Mouse (Mus musculus) right cerebral cortex, adult 18-20 months (tissue): Measurements from ENCODE around the gene 9230102O04Rik.

Source experiments
- DNase-seq: peaks from one replicate; pipeline ENCODE4 v3.0.0; 2022; ENCODE audit warnings: mixed read lengths

Gene 9230102O04Rik

DNA sequence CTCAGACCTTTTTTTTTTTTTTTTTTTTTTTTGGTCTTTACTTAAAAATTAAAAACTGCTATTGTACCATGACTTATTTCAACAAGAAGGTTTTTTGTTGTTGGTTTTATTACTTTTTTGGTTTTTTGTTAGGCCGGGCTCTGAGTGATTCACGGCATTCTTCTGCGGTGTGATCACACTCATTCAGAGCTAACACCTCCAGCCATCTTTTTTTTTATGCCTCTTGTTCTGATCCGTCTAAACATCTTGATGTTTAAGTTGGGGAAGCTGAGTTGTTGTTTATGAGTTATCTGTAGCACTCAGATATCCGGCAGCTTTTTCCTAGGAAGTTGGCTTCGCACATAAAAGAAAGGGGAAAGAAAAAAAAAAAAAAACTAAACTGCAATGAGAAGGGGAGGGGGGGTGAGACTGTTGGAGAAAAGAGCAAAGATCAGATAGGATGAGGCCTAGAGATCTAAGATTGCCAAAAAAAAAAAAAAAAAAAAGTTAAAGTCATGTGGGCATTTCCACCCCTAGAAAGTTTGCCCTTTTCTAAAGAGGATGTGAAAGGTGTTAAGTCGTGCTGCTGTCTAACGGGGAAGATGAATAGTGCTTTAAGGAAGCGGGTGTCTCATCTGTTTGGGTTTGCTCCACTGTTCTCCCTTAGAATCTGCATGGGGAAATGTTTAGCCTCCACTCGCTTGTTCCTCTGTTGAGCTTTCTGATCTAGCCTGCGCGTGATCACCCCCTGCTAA lies 22.1 kb downstream of the 9230102O04Rik start:
- DNase-seq = no peak

DNA sequence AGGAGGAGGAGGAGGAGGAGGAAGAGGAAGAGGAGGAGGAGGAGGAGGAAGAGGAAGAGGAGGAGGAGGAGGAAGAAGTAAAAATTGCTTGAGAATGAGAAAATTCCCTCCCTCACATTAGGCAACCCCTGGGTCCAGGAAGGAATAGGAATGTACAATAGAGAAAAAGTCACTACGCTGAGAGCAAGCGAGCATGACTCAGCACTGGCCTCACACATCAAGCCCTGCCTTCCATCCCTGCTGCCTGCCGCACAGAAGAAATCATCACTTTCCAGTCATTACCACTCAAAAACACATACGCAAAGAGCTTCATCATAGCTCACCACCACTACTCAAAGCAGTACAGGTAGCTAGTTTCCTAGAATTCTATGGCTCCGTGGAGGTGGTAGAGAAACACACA lies 28.6 kb downstream of the 9230102O04Rik start:
- no peak for DNase-seq

DNA sequence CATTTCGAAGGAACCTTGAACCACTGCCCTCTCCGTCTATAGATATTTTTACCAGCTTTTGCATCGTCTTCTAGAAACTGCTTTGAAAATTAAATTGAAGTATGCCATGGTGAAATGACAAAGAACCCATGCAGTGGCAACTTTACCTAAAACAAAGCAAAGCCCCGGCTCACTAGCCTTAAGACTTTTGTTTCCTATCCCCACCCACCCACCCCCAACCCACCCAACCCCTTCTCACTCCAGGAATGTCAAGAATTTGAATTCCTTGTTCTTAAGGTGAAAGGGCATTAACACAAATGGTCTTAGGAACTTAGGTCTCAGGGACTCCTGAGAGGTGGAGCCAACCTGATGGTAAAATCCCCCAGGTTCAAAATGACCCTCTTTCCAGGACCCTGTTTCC lies 33.5 kb downstream of the 9230102O04Rik start:
- no peak for DNase-seq

DNA sequence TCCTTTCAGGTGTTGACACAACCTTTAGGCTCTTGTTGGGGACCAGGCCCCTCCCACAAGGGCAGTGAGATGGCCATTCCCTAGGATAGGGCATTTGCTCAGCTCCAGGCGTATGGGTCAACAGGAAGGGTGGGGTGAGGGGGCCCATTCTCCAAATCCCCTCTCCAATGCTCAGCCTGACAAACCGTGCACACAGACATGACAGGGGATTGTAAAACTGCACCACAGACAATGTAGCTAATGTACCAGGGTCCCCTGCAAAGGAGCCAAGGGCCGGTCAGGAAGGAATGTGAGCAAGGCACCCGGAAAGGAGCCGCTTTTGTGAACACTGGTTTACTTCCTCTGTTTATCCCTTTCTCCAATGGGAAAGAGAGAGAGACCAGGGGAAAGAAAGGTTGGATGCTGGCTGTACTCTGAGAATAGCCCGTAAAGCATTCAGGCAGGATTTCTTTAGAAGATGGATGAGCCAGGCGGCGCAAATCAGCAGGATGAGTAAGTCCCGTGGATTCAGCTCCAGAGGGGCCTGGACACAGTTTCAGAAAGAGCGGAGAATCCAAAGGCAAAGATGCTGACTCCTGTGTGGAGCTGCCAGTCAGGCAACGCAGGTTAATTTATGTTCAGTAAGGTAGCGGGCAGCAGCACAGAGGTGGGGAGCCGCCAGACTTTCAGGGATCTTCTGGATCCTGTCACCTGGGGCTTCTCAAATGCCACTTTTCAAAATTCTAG lies 36.3 kb downstream of the 9230102O04Rik start:
- DNase-seq = no peak

DNA sequence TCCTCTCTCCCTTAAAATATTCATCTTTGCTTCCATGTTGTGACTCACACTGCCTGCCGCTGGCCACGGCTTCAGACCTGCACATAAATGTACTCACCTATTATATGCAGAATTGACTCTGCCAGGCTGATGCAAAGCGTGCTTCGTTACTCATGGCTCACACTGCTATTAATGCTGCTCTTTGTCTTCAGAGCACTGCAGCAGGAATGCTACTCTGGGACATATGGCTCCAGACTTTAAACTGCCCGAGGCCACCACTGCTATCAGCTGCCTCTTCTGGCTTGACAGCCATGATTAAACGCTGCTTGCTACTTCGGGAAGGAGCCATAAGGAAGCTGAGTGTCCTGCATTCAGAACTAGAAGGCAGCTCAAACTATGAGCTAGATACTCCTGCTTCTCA lies 54.1 kb downstream of the 9230102O04Rik start:
- no peak for DNase-seq

DNA sequence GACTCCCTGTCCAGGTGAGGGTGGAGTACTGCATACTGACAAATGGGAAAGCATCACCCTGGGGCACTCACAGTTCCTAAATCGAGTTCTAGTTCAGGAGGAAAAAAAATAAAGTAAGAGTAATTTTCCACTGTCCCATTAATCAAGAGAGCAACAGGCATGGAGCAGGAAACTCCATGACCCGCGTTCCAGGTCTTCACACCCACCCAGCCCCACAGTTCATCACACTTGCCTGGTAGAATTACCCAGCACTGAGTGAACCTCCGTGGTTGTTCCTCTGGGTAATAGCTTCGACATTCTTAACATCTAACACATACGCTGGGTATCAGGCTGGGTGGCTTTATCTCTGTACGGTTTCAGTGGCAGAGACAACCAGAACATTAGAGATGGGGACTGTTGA lies 55.6 kb downstream of the 9230102O04Rik start:
- no peak for DNase-seq
